Comparison of ENCODE assay signal across 15 mouse cellular contexts in genomic region chr13:99998099-99998498, GRCm38 (mm10). TPM values are rescaled to one million over a fixed set of nuclear protein-coding genes. Genes with fewer than 3 reads are reported as not detected.
A peak's percentile ranks its signal among the peaks of the same experiment; 100 is the strongest.
DNase-seq lines count a peak whose midpoint lies in the region; ATAC-seq and TF ChIP-seq lines count a peak whose summit lies in the region.
"Had no signal": no experiment of that assay in that cellular context is flagged by ENCODE, and none has a peak within 500 bp of the region (broad histone marks: within the 10 kb centered on the region; RNA-seq: fewer than 3 reads in every experiment).

No protein-coding gene starts in this region.

- 91% methylated on average over 3 of the region's 3 CpGs for WGBS in kidney, adult 2 months
- 92% methylated on average over 3 of the region's 3 CpGs for WGBS in kidney, embryonic 14.5 days
- WGBS in bone marrow, adult 2 months, result 86% methylated on average over 3 of the region's 3 CpGs

- ATAC-seq in CD4-positive, CD25-positive, alpha-beta regulatory T cell, adult 4 months, result no peak
- no peak for ATAC-seq in kidney, embryonic 14.5 days (ENCODE audit: low FRiP score, low TSS enrichment)
- ATAC-seq in frontal cortex, adult (ENCODE audit: low TSS enrichment), result no peak
- ATAC-seq: intestine, embryonic 16.5 days had no signal

- peak; percentile 8 for DNase-seq in CD4-positive, CD25-positive, alpha-beta regulatory T cell, adult 2 months (ENCODE audit: low read depth, low spot score)
- DNase-seq in kidney, adult 2 months, result no peak
- peak; percentile 2 for DNase-seq in 3T3-L1 (ENCODE audit: low read depth, low spot score)
- no peak for DNase-seq in cerebellum, adult 8-10 months
- DNase-seq: cerebellum, postnatal 14 days; kidney, postnatal 4 days; thymus, adult 2 months had no signal

- TF ChIP-seq POLR2A in kidney, adult 2 months (IDR thresholded peaks at IDR 0.05; ENCODE audit: low read depth, low read length), result no peak
- no peak for TF ChIP-seq POLR2A in bone marrow, adult 2 months (IDR thresholded peaks at IDR 0.05; ENCODE audit: borderline replicate concordance, control insufficient read depth, low read depth, low read length)

- no peaks in the 10 kb centered on the region for H3K36me3 ChIP-seq in kidney, adult 2 months (ENCODE audit: control insufficient read depth, insufficient read depth, low read length)
- H3K36me3 ChIP-seq in kidney, embryonic 14.5 days (ENCODE audit: control insufficient read depth, insufficient read depth, low read length), result no peaks in the 10 kb centered on the region; the same call in 1 of the 2 replicates
- H3K36me3 ChIP-seq: heart, embryonic 10.5 days; midbrain, embryonic 12.5 days had no signal

- H3K9me3 ChIP-seq in kidney, embryonic 14.5 days (ENCODE audit: control insufficient read depth, low read length), result no peaks in the 10 kb centered on the region
- H3K9me3 ChIP-seq: heart, embryonic 10.5 days; limb, embryonic 13.5 days; midbrain, embryonic 12.5 days had no signal

- H3K9ac ChIP-seq in kidney, embryonic 14.5 days (ENCODE audit: low read depth, low read length), result no peak overlapping the region
- H3K9ac ChIP-seq: limb, embryonic 13.5 days; midbrain, embryonic 12.5 days had no signal

- no peak overlapping the region for H3K4me3 ChIP-seq in kidney, adult 2 months (ENCODE audit: insufficient read depth, low read depth, low read length)
- H3K4me3 ChIP-seq in kidney, embryonic 14.5 days (ENCODE audit: low read length), result no peak overlapping the region
- no peak overlapping the region for H3K4me3 ChIP-seq in bone marrow, adult 2 months (replicated peaks; ENCODE audit: control insufficient read depth, low read depth, low read length)
- H3K4me3 ChIP-seq: heart, embryonic 10.5 days; limb, embryonic 13.5 days; midbrain, embryonic 12.5 days had no signal

- no peak overlapping the region for H3K27ac ChIP-seq in kidney, adult 2 months (ENCODE audit: insufficient read depth, low read depth, low read length)
- no peak overlapping the region for H3K27ac ChIP-seq in kidney, embryonic 14.5 days (ENCODE audit: low read depth, low read length)
- no peak overlapping the region for H3K27ac ChIP-seq in bone marrow, adult 2 months (ENCODE audit: control insufficient read depth, insufficient read depth, low read depth, low read length, poor library complexity)
- H3K27ac ChIP-seq: heart, embryonic 10.5 days; limb, embryonic 13.5 days; midbrain, embryonic 12.5 days had no signal

- no peaks in the 10 kb centered on the region; the same call in 1 of the 2 replicates for H3K4me1 ChIP-seq in kidney, adult 2 months (ENCODE audit: control insufficient read depth, insufficient read depth, low read length)
- no peaks in the 10 kb centered on the region for H3K4me1 ChIP-seq in kidney, embryonic 14.5 days (ENCODE audit: control insufficient read depth, insufficient read depth, low read length)
- no peaks in the 10 kb centered on the region for H3K4me1 ChIP-seq in bone marrow, adult 2 months (ENCODE audit: control insufficient read depth, insufficient read depth, low read length)
- H3K4me1 ChIP-seq: midbrain, embryonic 12.5 days had no signal

- 0 out of 2 replicates have a peak, but pooled peaks have one; percentile 21 for TF ChIP-seq CTCF in kidney, adult 2 months (conservative IDR thresholded peaks at IDR 0.05; ENCODE audit: insufficient read depth, insufficient read length, low read depth, low read length)
- TF ChIP-seq CTCF in bone marrow, adult 2 months (IDR thresholded peaks at IDR 0.05; ENCODE audit: control insufficient read depth, insufficient read depth, low read length), result 0 out of 2 replicates have a peak, but pooled peaks have one; percentile 2

- no peak overlapping the region for H3K4me2 ChIP-seq in kidney, embryonic 14.5 days (replicated peaks; ENCODE audit: low read depth, low read length)
- H3K4me2 ChIP-seq: limb, embryonic 13.5 days; midbrain, embryonic 12.5 days had no signal

- H3K27me3 ChIP-seq in kidney, adult 2 months (replicated peaks; ENCODE audit: control insufficient read depth, insufficient read depth, low read length), result no peaks in the 10 kb centered on the region
- H3K27me3 ChIP-seq in kidney, embryonic 14.5 days (ENCODE audit: control insufficient read depth, insufficient read depth, low read length), result no peaks in the 10 kb centered on the region
- H3K27me3 ChIP-seq: limb, embryonic 13.5 days; midbrain, embryonic 12.5 days had no signal

RNA-seq across cellular contexts. Expression of gene Mccc2, which starts 17.3 kb away (rescaled TPM):
- polyA plus RNA-seq in CD4-positive, CD25-positive, alpha-beta regulatory T cell, adult 4 months (2017; shearing (Covaris generic)), result 10 to 100 TPM; 11.5 to 18.2 TPM
- polyA plus RNA-seq in kidney, adult 2 months (2012; rRNA removed), result 73.5 and 79.5 TPM in 2 replicates
- polyA plus RNA-seq in kidney, embryonic 14.5 days (2014; fragmentation: Nextera tagmentation; extraction: Ambion mirVana), result 45.1 and 52.8 TPM in 2 replicates
- polyA plus RNA-seq in bone marrow, adult 2 months (2011; ENCODE audit: insufficient read depth, insufficient read length, low replicate concordance, missing spikeins), result 3.0 and 5.2 TPM in 2 replicates

Comparison
In these comparisons a context has a peak if more than half of its experiments do, and no peak if none do; other contexts are left out.
1. DNase-seq: peak in CD4-positive, CD25-positive, alpha-beta regulatory T cell, adult 2 months (single experiment) and 3T3-L1 (single experiment); none in kidney, adult 2 months (single experiment) and cerebellum, adult 8-10 months (single experiment).